In genomic region chr13:113259237-113259636, GRCm38 (mm10) we compare ENCODE assay signal across 37 mouse cellular contexts. TPM values are rescaled to one million over a fixed set of nuclear protein-coding genes. Genes with fewer than 3 reads are reported as not detected.
"Had no signal": no experiment of that assay in that cellular context is flagged by ENCODE, and none has a peak within 500 bp of the region (broad histone marks: within the 10 kb centered on the region; RNA-seq: fewer than 3 reads in every experiment).

No protein-coding gene starts in this region.

- H3K9me3 ChIP-seq: heart, embryonic 13.5 days; heart, embryonic 15.5 days; hindbrain, embryonic 10.5 days; hindbrain, embryonic 12.5 days; intestine, embryonic 15.5 days; kidney, embryonic 15.5 days; limb, embryonic 12.5 days; liver, embryonic 13.5 days; liver, embryonic 15.5 days had no signal

- H3K9ac ChIP-seq: heart, embryonic 13.5 days; heart, embryonic 15.5 days; hindbrain, embryonic 12.5 days; hindbrain, embryonic 14.5 days; intestine, embryonic 15.5 days; kidney, embryonic 15.5 days; limb, embryonic 12.5 days; liver, embryonic 13.5 days; liver, embryonic 15.5 days had no signal

- H3K27ac ChIP-seq: heart, embryonic 13.5 days; heart, embryonic 15.5 days; hindbrain, embryonic 10.5 days; hindbrain, embryonic 12.5 days; hindbrain, embryonic 14.5 days; intestine, embryonic 15.5 days; kidney, embryonic 15.5 days; kidney, postnatal 0 days; limb, embryonic 12.5 days; liver, embryonic 13.5 days; liver, embryonic 15.5 days had no signal

- H3K27me3 ChIP-seq: heart, embryonic 13.5 days; heart, embryonic 15.5 days; hindbrain, embryonic 12.5 days; kidney, embryonic 15.5 days; limb, embryonic 12.5 days; liver, embryonic 13.5 days; liver, embryonic 15.5 days had no signal

- ATAC-seq: hindbrain, embryonic 16.5 days; inflammation-experienced regulatory T-cells, adult 6 months; intestine, embryonic 15.5 days; intestine, postnatal 0 days had no signal

- H3K36me3 ChIP-seq: heart, embryonic 13.5 days; heart, embryonic 15.5 days; hindbrain, embryonic 10.5 days; hindbrain, embryonic 12.5 days; intestine, embryonic 15.5 days; kidney, embryonic 15.5 days; limb, embryonic 12.5 days; liver, embryonic 13.5 days; liver, embryonic 15.5 days had no signal

- H3K4me2 ChIP-seq: heart, embryonic 11.5 days; heart, embryonic 13.5 days; heart, embryonic 15.5 days; hindbrain, embryonic 12.5 days; hindbrain, embryonic 14.5 days; intestine, embryonic 15.5 days; kidney, embryonic 15.5 days; limb, embryonic 12.5 days; liver, embryonic 11.5 days; liver, embryonic 13.5 days; liver, embryonic 15.5 days had no signal

- H3K4me1 ChIP-seq: heart, embryonic 15.5 days; hindbrain, embryonic 10.5 days; hindbrain, embryonic 12.5 days; intestine, embryonic 15.5 days; kidney, embryonic 15.5 days; limb, embryonic 12.5 days; liver, embryonic 13.5 days; liver, embryonic 15.5 days had no signal

- DNase-seq: gastrocnemius, postnatal 14 days; gastrocnemius, postnatal 36 days; heart, adult 18-20 months; heart, postnatal 14 days; heart, postnatal 36 days; kidney, adult 2 months; kidney, adult 9 months; kidney, postnatal 14 days; kidney, postnatal 36 days; layer of hippocampus, adult 9-11 months; layer of hippocampus, postnatal 36 days; left cerebral cortex, postnatal 4 days; liver; liver, embryonic 13.5 days had no signal

- H3K4me3 ChIP-seq: heart, embryonic 13.5 days; heart, embryonic 15.5 days; hindbrain, embryonic 10.5 days; hindbrain, embryonic 12.5 days; intestine, embryonic 15.5 days; kidney, embryonic 15.5 days; limb, embryonic 12.5 days; liver, embryonic 13.5 days; liver, embryonic 15.5 days had no signal

RNA-seq across cellular contexts. Expression of gene Gzmk, which starts 33.5 kb away (rescaled TPM):
- total RNA-seq: gastrocnemius, adult 18-20 months; gastrocnemius, adult 8-10 months; gastrocnemius, postnatal 14 days; gastrocnemius, postnatal 36 days; granulocyte monocyte progenitor cell, adult 5-6 weeks; heart, adult 18-20 months; heart, adult 8-10 months; heart, postnatal 14 days; heart, postnatal 36 days; layer of hippocampus, postnatal 14 days; left cerebral cortex, postnatal 25 days; left cerebral cortex, postnatal 4 days had no signal
- polyA plus RNA-seq: heart, embryonic 11.5 days; heart, embryonic 13.5 days; heart, embryonic 15.5 days; heart, postnatal 0 days; hindbrain, embryonic 10.5 days; hindbrain, embryonic 12.5 days; hindbrain, embryonic 14.5 days; hindbrain, embryonic 16.5 days; intestine, embryonic 15.5 days; intestine, postnatal 0 days; kidney, adult 2 months; kidney, embryonic 15.5 days; kidney, postnatal 0 days; limb, embryonic 12.5 days; liver, embryonic 11.5 days; liver, embryonic 13.5 days; liver, embryonic 15.5 days had no signal

RNA-seq across cellular contexts. Expression of gene BC067074, which starts 33.7 kb away (rescaled TPM):
- total RNA-seq: granulocyte monocyte progenitor cell, adult 5-6 weeks had no signal
- polyA plus RNA-seq: inflammation-experienced regulatory T-cells, adult 6 months had no signal

RNA-seq across cellular contexts. Expression of gene Esm1, which starts 49.8 kb away (rescaled TPM):
- total RNA-seq: granulocyte monocyte progenitor cell, adult 5-6 weeks; layer of hippocampus, adult 18-20 months; layer of hippocampus, postnatal 36 days had no signal
